Mouse (Mus musculus) kidney, postnatal 25 days (tissue): ENCODE results near the gene Ppfibp1.
A peak's percentile ranks its signal among the peaks of the same experiment; 100 is the strongest.

Source experiments
- DNase-seq, 2 experiments: peaks; one replicate each; pipeline ENCODE4 v3.0.0; 2021; ENCODE audit warnings: mixed read lengths in 2 of 2

The Ppfibp1 gene

GRCm38 (mm10) chr6:146913489-146914198, 25.4 kb downstream of the Ppfibp1 start:
- DNase-seq, result no peak

DNA sequence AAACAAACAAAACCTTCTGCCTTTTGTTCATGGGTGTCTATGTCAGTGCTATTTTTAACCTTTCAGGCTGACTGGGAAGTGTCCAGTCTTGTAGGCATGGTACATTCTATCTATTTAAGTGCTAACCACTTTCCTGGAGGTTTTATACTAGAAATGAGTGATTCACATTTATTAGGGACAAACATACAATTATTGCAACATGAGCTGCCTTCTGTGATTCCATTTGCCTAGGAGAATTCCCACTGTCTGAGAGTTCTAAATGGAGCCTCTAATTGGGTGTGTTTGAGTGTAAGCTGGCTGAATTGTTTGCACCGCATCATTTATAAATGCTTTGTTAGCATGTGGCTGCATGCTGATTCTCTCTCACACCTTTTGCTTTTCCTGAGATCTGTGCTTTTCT, 27.5 kb downstream of the Ppfibp1 start:
- no peak for DNase-seq

- no peak for DNase-seq
Observed at GRCm38 (mm10) chr6:146917396-146917795, 29.1 kb downstream of the Ppfibp1 start.

- DNase-seq, result peak; percentile 32 to 54
Observed at GRCm38 (mm10) chr6:146918341-146918740, 30.1 kb downstream of the Ppfibp1 start.

GRCm38 (mm10) chr6:146926415-146926980, 38.2 kb downstream of the Ppfibp1 start:
- no peak for DNase-seq

DNA sequence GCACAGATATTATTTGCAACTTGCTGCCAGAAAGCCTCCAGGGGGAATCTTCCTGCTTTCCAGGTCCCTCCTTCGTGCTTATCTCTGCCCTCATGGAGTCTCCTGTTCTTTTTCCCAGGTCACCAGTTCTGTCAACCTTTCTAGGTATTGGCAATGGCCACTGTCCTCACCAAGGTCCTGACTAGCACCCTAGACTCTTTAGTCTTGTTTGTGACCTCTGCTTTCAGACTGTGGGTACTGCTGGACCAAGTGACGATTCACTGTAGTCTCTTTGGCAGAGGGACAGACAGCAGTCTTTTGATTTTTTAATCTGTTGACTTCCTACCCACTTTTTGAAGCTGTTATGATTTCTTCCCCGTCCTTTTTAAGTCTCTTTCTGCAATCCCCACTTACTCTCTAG, 39.8 kb downstream of the Ppfibp1 start:
- no peak for DNase-seq

- DNase-seq, result no peak
Observed at GRCm38 (mm10) chr6:146929031-146929430, 40.7 kb downstream of the Ppfibp1 start.

DNA sequence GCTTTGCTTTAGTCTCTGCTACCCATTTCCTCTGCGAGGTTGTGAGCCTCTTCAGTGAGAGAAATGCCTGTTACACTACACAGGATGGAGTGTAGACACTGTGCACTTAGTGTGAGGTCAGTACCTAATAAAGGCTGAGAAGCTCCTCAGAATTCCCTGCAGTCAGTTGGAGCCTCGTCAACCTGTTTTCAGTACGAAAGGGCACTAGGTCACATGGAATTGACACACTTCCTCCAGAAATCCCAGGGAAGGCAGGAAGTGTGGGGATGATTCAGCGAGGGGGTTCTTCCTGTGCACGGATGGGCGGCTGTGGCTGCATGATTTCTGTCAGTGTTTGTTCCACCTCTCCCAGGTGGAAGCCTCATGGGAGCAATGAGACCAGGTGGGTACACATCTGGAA, 44.8 kb downstream of the Ppfibp1 start:
- peak; percentile 55 to 72 for DNase-seq

DNA sequence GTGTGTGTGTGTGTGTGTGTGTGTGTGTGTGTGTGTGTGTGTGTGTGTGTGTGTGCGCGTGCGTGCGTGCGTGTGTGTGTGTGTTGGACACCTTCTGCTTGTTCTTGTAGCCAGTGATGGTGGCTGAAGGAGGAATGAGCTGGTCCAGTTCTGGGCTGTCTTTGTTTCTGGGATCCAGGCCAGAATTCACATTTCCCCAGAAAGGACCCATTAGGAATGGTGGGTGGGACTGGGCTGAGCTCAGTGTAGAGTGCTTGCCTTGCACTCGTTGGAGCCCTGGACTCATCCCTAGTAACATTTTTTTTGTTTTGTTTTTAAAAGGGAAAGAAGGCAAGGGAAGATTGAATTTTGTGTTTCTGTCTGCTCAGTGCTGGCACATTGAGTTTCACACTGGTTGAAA, 47.7 kb downstream of the Ppfibp1 start:
- DNase-seq, result peak; percentile 63 to 72

GRCm38 (mm10) chr6:146939026-146939425, 50.7 kb downstream of the Ppfibp1 start:
- peak; percentile 47 to 65 for DNase-seq

- DNase-seq, result no peak
Observed at GRCm38 (mm10) chr6:146941505-146942275, 53.4 kb downstream of the Ppfibp1 start.

GRCm38 (mm10) chr6:146944009-146944408, 55.7 kb downstream of the Ppfibp1 start:
- no peak for DNase-seq

- DNase-seq, result no peak
Observed at GRCm38 (mm10) chr6:146944830-146945229, 56.5 kb downstream of the Ppfibp1 start.

GRCm38 (mm10) chr6:146946327-146947029, 58.2 kb downstream of the Ppfibp1 start:
- peak in 1 of 2 experiments; percentile 63 for DNase-seq

GRCm38 (mm10) chr6:146947186-146947585, 58.9 kb downstream of the Ppfibp1 start:
- DNase-seq, result no peak

DNA sequence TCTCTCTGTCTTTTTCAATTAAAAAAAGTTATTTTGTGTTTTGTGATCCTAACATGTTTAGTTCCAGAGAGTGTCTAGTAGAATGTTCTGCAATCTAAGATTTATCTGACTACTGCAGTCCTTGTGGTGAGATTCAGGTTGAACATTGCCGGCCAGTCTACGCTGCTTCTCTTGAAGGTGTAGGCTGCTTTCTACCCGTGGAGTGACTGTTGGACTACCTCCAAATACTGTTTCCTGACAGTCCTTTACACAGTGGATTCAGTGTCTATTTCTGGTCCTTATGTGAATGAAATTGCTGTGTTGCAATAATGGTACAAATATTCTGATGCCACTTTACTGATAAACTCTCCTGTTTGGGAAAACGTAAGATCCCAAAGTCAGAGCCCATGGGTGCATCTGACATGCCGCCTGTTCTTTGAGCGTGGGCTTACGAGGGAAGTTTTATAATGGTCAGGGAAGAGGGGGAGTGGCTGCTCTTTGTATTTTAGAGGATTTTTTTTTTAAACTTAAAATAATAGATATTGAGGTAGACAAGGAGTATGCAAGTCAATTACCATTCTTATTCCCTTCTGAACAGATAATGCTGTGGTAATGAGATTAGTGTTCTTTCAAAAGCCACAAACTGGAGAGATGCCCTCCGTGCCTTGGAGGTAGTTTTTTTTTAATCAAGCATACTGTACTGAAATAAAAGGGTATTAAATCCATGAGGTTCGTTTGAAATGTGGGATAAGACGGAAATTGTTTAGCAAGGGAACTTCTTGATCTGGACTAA, 61.6 kb downstream of the Ppfibp1 start:
- DNase-seq, result no peak

DNA sequence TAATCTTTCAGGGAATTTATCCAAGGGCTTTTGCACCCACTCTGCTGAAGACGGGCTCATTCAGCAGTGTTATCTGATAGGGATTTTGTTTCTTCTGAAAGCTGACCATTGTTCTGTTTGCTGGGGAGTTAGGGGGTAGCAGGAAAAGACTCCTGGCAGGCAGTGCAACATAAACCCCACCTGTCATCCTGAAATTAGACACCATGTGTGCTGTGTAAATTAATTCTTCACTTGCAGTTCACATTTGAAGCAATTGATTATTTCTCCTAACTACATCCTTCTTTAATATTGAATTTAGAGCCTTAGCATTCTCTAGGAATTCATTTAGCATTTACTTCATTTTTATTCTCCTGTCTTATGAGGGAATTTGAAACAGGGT, 62.2 kb downstream of the Ppfibp1 start:
- no peak for DNase-seq

DNA sequence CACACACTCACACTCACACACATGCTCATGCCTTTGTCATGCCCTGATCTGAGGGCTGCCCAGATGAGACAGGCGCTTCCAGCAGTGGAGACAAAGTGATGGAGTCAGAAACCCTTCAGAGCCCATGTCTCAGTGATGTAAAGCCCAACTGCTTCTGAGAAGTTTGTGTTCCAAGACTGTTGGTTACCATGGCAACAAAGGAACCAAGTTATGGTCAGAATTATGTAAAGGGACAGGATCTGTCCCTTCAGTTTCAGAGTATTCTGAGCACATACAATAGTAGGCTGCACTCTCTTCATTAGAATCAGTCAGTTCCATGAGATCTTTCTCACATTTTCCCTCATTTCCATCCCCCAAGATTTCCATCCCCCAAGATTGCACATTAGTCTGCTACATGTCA, 66.0 kb downstream of the Ppfibp1 start, which contains the start of gene 1700034J05Rik:
TSS of gene 1700034J05Rik (minus strand) at position 165 of the 400 bp plus-strand sequence.
- DNase-seq, result no peak

- DNase-seq, result no peak
Observed at GRCm38 (mm10) chr6:146955475-146955874, 67.2 kb downstream of the Ppfibp1 start.

- DNase-seq, result no peak
Observed at GRCm38 (mm10) chr6:146955896-146956295, 67.6 kb downstream of the Ppfibp1 start.

DNA sequence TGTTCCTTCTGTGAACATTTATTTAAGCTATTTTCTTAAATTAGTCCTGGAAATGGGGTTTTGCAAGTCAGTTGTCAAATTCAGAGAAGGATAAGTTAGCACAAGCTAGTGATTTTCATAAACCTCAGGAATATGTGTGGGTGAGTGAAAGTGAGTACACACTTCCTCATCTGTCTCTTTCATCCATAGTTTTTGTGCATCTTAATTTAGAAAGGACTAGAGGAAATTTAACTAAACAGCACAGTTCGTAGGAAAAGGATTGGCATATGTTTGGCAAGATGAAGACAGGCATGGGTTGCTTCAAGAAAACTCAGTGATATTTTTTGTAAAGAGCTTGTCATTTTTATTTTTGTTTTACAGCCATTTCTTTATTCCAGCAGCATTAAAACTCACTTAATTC, 68.7 kb downstream of the Ppfibp1 start:
- DNase-seq, result no peak

- DNase-seq, result no peak
Observed at GRCm38 (mm10) chr6:146958694-146959093, 70.4 kb downstream of the Ppfibp1 start.
